Mouse (Mus musculus) small intestine, adult 2 months (tissue): ENCODE measurements around the gene Tkfc. TPM values are rescaled to one million over a fixed set of nuclear protein-coding genes. Genes with fewer than 3 reads are reported as not detected.

Experiments
- H3K27ac ChIP-seq: fragments of 200-500 bp; 2 replicates; pipeline ENCODE4 v1.5.1; 2012; ENCODE audit warnings: low read depth, low read length, control low read depth, inconsistent platforms; ENCODE audit not compliant: insufficient read depth
- H3K27me3 ChIP-seq: fragments of 200-500 bp; 2 replicates; pipeline ENCODE4 v1.6.1; 2012; ENCODE audit warnings: mild to moderate bottlenecking, moderate library complexity, low read length, inconsistent platforms; ENCODE audit not compliant: control insufficient read depth, insufficient read depth
- H3K36me3 ChIP-seq: fragments of 200-500 bp; 2 replicates; pipeline ENCODE4 v1.6.1; 2012; ENCODE audit warnings: mild to moderate bottlenecking, low read length, control low read depth, inconsistent platforms; ENCODE audit not compliant: control insufficient read depth, insufficient read depth
- H3K4me1 ChIP-seq: fragments of 200-500 bp; 2 replicates; pipeline ENCODE4 v1.6.1; 2012; ENCODE audit warnings: low read length, inconsistent platforms, mixed read lengths; ENCODE audit not compliant: control insufficient read depth, insufficient read depth, insufficient read length
- H3K4me3 ChIP-seq: fragments of 200-500 bp; 2 replicates; pipeline ENCODE4 v1.5.1; 2012; ENCODE audit warnings: low read depth, mild to moderate bottlenecking, control low read depth, inconsistent platforms, low read length, moderate library complexity
- CTCF ChIP-seq: fragments of 200-500 bp; IDR thresholded peaks from 2 replicates; pipeline ENCODE4 v1.5.1; 2012; ENCODE audit warnings: low read depth, mild to moderate bottlenecking, control low read depth, inconsistent platforms, low read length, moderate library complexity, mixed read lengths; ENCODE audit not compliant: insufficient replicate concordance, insufficient read length; ENCODE audit errors: extremely low read depth
- POLR2A ChIP-seq: fragments of 200-500 bp; IDR thresholded peaks from 2 replicates; pipeline ENCODE4 v1.6.1; 2012; ENCODE audit warnings: low read depth, mild to moderate bottlenecking, control low read depth, inconsistent platforms, low read length, moderate library complexity
- WGBS: fragments of 180-500 bp; shearing (Covaris S2); methylation state at CpG from one replicate; pipeline ENCODE4 v1.1.7; 2018; 5-methylcytosine and 5-hydroxymethylcytosine counted together
- polyA plus RNA-seq: library from polyadenylated mRNA; depleted of rRNA; stranded (reverse); fragments of >200 nt; gene quantifications from 2 replicates; pipeline ENCODE4 v1.2.3, GENCODE M21; 2012; rRNA removed

Gene Tkfc
- 124 and 224 TPM in 2 replicates for polyA plus RNA-seq

DNA sequence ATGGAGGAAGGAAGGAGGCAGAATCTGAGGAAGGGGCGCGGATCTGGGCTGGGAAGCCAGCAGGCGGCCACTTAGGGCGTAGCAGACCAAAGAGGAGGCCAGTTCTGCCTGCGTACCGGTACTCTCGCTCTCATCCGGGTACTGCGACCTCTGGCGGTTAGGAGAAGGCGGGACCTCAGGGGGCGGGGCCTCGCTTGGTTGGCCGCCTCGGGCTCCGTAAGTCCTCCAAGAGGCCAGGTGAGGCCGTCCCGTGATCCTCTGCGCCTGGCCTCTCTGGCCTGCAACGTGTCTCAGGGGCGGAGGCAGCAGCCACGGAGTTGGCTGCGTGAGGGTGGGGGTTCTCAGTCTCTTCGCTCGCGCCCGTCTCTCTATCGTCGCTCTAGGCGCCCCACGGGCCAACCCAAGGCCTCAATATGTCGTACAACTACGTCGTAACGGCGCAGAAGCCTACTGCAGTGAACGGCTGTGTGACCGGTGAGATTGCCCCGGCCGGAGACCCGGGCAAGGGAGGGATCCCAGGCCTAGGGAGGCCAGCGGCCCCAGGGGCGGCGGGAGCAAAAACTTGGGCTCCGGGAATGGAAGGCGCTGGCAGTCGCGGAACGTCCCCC, at the start of gene Tkfc, which contains the start of gene Ddb1:
Gene Tkfc, minus strand, starts transcription at position 362 of the 608 bp plus-strand sequence.
Gene Ddb1, plus strand, starts transcription at position 35 of the 608 bp plus-strand sequence.
- Histone ChIP-seq H3K27me3 (no peaks in the 10 kb centered on the region), H3K36me3 (peaks cover 33% of the 10 kb centered on the region), H3K27ac (peak within 1 kb of the TSS; percentile 98), H3K4me1 (peaks cover 10% of the 10 kb centered on the region), H3K4me3 (peak within 1 kb of the TSS; percentile 90)
- under 1% methylated on average over 49 of the region's 49 CpGs for WGBS
- TF ChIP-seq CTCF = peak; percentile 52; the same call in 1 of the 2 replicates
- TF ChIP-seq POLR2A = peak; percentile 97

DNA sequence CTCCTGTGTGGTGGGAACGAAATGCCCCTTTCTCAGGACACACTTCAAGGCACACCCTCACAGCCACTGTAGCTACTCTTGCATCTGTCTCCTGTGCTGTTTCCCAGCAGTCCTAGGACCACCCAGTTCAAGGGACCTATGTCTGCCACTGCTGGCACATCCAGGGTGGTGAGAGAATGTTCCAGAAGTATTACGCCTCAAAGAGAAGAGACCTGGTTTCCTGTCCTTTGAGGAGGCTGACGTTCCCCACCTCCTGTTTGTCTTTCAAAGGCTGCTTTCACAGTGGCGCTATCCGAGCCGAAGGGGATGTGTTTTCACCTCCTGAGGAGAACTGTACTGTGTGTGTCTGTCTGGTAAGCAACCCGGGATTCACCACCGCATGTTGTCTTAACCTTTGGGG, 42.7 kb upstream of the Tkfc start:
- WGBS = 81% methylated on average over 8 of the region's 8 CpGs
- H3K27ac ChIP-seq = no peak overlapping the region
- H3K36me3 ChIP-seq = no peaks in the 10 kb centered on the region
- H3K4me1 ChIP-seq = no peaks in the 10 kb centered on the region
- TF ChIP-seq CTCF (no peak), POLR2A (no peak)
- no peak overlapping the region for H3K4me3 ChIP-seq
- no peaks in the 10 kb centered on the region for H3K27me3 ChIP-seq

DNA sequence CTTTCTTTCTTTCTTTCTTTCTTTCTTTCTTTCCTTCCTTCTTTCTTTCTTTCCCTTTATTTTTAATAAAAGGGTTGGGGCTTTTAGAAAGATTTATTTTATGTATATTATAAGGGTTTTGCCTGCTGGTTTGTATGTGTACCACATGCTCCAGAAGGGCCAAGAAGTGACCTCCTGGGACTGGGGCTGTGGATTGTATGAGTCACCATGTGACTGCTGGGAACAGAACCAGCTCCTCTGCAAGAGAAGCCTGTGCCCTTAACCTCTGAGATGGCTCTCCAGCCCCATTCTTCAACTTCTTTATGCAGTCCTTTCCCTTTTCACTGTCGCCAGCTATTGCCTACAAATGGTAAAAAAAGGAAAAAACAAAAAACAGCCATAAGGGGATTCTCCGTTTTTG, 40.2 kb upstream of the Tkfc start:
- Histone ChIP-seq H3K27me3 (no peaks in the 10 kb centered on the region), H3K27ac (no peak overlapping the region), H3K4me3 (no peak overlapping the region), H3K36me3 (no peaks in the 10 kb centered on the region), H3K4me1 (no peaks in the 10 kb centered on the region; the same call in 1 of the 2 replicates)
- TF ChIP-seq POLR2A (no peak), CTCF (no peak)
- WGBS = 86% methylated on average over 2 of the region's 2 CpGs

DNA sequence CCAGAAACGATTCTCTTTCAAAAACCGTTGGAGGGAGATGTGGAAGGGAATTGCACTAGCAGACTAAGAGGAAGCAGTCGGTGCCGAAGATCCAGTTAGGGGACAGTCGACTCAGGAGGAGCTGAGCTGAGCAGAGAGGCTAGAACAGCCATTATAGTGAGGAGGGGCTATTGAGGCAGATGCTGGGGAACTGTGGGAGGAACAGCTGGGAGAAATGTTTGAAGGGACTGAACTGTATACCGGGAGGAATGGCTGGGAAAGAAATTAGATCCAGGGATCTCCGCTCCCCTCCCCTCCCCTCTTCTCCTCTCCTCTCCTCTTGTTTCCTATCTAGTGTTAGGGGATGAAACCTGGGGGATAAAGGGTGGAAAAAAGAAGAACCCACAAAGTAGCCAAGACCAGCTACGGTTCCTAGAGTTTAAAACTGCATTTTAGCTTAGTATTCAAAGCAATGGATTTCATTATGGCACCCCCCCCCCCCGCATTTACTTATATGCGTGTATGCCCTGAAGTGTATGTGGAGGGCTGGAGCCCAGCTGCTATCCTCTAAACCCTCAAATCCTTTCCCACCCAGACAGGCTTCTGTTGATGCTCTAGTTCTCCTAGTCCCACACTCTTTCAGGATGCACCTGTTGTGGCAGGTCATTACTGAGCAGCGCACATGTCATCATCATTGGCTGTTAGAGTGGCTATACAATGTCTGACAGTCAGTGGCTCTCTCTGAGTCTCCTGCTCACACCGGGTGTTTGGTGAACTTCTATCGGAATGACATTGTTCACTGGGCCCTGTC, 35.3 kb upstream of the Tkfc start:
- Histone ChIP-seq H3K27me3 (no peaks in the 10 kb centered on the region), H3K4me1 (peaks cover 12% of the 10 kb centered on the region; the same call in 1 of the 2 replicates), H3K4me3 (no peak overlapping the region), H3K27ac (no peak overlapping the region), H3K36me3 (no peaks in the 10 kb centered on the region)
- TF ChIP-seq CTCF = no peak
- no peak for TF ChIP-seq POLR2A
- 68% methylated on average over 13 of the region's 13 CpGs for WGBS

DNA sequence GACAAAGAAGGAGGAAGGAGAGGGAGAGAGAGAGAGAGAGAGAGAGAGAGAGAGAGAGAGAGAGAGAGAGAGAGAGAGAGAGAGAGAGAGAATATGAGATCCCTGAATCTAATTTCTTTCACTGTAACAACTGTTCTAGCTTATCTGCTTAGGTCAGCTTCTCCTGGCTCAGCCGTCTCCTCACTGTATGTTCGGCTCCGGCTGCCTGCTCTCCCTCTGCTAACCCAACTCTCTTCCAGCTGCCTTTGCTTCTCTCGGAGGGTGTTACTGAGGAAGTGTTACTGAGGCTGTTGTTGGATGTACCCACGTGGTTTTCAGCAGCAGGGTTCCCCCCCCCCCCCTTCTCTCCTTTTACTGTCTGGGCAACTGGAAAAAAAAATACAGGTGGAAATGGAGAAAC, 34.6 kb upstream of the Tkfc start:
- TF ChIP-seq POLR2A (no peak), CTCF (no peak)
- 48% methylated on average over 5 of the region's 5 CpGs for WGBS
- no peaks in the 10 kb centered on the region for H3K27me3 ChIP-seq
- H3K4me1 ChIP-seq = peaks cover 15% of the 10 kb centered on the region
- no peak overlapping the region for H3K4me3 ChIP-seq
- no peak overlapping the region for H3K27ac ChIP-seq
- H3K36me3 ChIP-seq = no peaks in the 10 kb centered on the region

DNA sequence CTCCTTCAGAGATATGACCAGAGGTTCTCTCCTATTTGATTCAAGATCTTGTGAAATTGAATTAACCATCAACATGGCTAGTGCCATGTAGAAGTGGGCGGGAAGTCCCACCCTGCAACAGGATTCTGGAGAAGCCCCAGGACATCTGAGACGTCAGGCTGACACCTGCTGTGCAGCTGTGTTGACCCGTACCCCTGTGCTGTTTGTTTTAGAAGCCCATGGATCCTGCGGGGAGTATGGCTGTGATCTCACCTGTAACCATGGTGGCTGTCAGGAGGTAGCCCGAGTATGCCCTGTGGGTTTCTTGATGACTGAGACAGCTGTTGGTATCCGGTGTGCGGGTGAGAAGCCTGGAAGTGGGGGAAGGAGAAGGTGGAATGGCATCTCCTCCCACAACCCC, 32.4 kb upstream of the Tkfc start:
- H3K36me3 ChIP-seq = no peaks in the 10 kb centered on the region

DNA sequence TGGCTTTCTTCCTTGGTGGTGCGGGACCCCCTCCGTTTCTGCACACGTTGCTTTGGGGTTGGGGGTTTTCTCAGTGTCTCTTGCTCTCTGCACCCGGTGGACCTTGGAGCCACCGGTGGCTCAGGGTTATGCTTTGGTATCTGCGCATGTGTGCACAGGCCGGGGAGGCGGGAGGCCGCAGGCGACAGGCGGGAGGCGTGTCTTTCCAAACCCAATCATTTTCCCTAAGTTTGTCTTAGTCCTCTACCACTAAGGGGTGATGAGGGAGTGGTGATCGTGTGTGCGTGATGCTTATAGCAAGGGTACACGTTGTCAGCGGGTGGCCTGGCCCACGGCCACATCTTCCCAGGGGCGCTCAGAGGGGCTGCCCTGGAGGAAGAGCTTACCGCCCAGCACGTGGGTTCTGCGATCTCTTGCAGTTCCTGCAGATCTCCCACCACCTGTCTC, 29.4 kb upstream of the Tkfc start:
- TF ChIP-seq POLR2A (peak; percentile 16; the same call in 1 of the 2 replicates), CTCF (no peak; the same call in 1 of the 2 replicates)
- H3K27ac ChIP-seq = peak overlapping the region; percentile 62
- H3K4me1 ChIP-seq = peaks cover 20% of the 10 kb centered on the region
- H3K4me3 ChIP-seq = peak overlapping the region; percentile 70
- 0 out of 2 replicates have a peak, but pooled peaks cover 1% of the 10 kb centered on the region for H3K36me3 ChIP-seq
- H3K27me3 ChIP-seq = no peaks in the 10 kb centered on the region
- WGBS = 4% methylated on average over 21 of the region's 21 CpGs

More for the DNA sequence above, 32.4 kb upstream of the Tkfc start:
- Histone ChIP-seq H3K4me1 (peaks cover 20% of the 10 kb centered on the region), H3K4me3 (no peak overlapping the region), H3K27me3 (no peaks in the 10 kb centered on the region), H3K27ac (peak overlapping the region; percentile 55; the same call in 1 of the 2 replicates)
- TF ChIP-seq POLR2A (no peak), CTCF (no peak)
- WGBS = 31% methylated on average over 7 of the region's 7 CpGs
